In genomic region chr9:23071006-23071405, GRCm38 (mm10) we compare ENCODE assay signal across 10 mouse cellular contexts.
DNase-seq lines count a peak whose midpoint lies in the region; ATAC-seq and TF ChIP-seq lines count a peak whose summit lies in the region.
"Had no signal": no experiment of that assay in that cellular context is flagged by ENCODE, and none has a peak within 500 bp of the region (broad histone marks: within the 10 kb centered on the region; RNA-seq: fewer than 3 reads in every experiment).

No protein-coding gene starts in this region.

- 36% methylated on average over 2 of the region's 2 CpGs for WGBS in heart, postnatal 0 days
- WGBS in lung, postnatal 0 days = 51% methylated on average over 2 of the region's 2 CpGs
- WGBS in embryonic facial prominence, embryonic 10.5 days = 33% methylated on average over 2 of the region's 2 CpGs

- H3K36me3 ChIP-seq in heart, postnatal 0 days (replicated peaks; ENCODE audit: control insufficient read depth, insufficient read depth, low read length) = no peaks in the 10 kb centered on the region
- H3K36me3 ChIP-seq in lung, postnatal 0 days (ENCODE audit: insufficient read depth, low read length) = no peaks in the 10 kb centered on the region
- no peaks in the 10 kb centered on the region for H3K36me3 ChIP-seq in embryonic facial prominence, embryonic 10.5 days (replicated peaks)
- H3K36me3 ChIP-seq: liver, embryonic 13.5 days; stomach, embryonic 15.5 days had no signal

- no peak for TF ChIP-seq EP300 in heart, postnatal 0 days (IDR thresholded peaks at IDR 0.05; ENCODE audit: low read depth)
- TF ChIP-seq EP300 in lung, postnatal 0 days (IDR thresholded peaks at IDR 0.05) = no peak

- no peak for TF ChIP-seq CTCF in heart, postnatal 0 days (IDR thresholded peaks at IDR 0.05; ENCODE audit: low read depth)
- TF ChIP-seq CTCF in lung, postnatal 0 days (IDR thresholded peaks at IDR 0.05) = no peak

- peak; percentile 29 for DNase-seq in embryo, embryonic 10 days (ENCODE audit: low spot score)
- no peak for DNase-seq in embryo, embryonic 11 days
- DNase-seq in gastrocnemius, adult 8-10 months (ENCODE audit: low spot score in 2 of 2) = peak; percentile 10 to 32
- DNase-seq in heart, postnatal 0 days (ENCODE audit: low spot score) = no peak
- peak; percentile 34 for DNase-seq in lung, postnatal 0 days (ENCODE audit: low spot score)
- DNase-seq in layer of hippocampus, postnatal 36 days = no peak
- DNase-seq in spleen, postnatal 36 days (ENCODE audit: low spot score in 2 of 2) = no peak
- DNase-seq in embryonic facial prominence, embryonic 10.5 days (ENCODE audit: low spot score) = no peak
- DNase-seq: liver, embryonic 13.5 days had no signal

- no peaks in the 10 kb centered on the region for H3K9me3 ChIP-seq in heart, postnatal 0 days (replicated peaks; ENCODE audit: control insufficient read depth, low read length)
- H3K9me3 ChIP-seq in lung, postnatal 0 days (ENCODE audit: low read length) = no peaks in the 10 kb centered on the region
- H3K9me3 ChIP-seq in embryonic facial prominence, embryonic 10.5 days = no peaks in the 10 kb centered on the region
- H3K9me3 ChIP-seq: liver, embryonic 13.5 days; stomach, embryonic 15.5 days had no signal

- 0 out of 2 replicates have a peak overlapping the region, but pooled peaks have one; percentile 5 for H3K27ac ChIP-seq in heart, postnatal 0 days (ENCODE audit: low read depth)
- H3K27ac ChIP-seq in lung, postnatal 0 days (ENCODE audit: low read length) = no peak overlapping the region
- H3K27ac ChIP-seq in embryonic facial prominence, embryonic 10.5 days (replicated peaks) = no peak overlapping the region
- H3K27ac ChIP-seq: liver, embryonic 13.5 days; stomach, embryonic 15.5 days had no signal

- H3K4me1 ChIP-seq in heart, postnatal 0 days (ENCODE audit: control insufficient read depth, insufficient read depth) = no peaks in the 10 kb centered on the region
- H3K4me1 ChIP-seq in lung, postnatal 0 days (ENCODE audit: insufficient read depth, low read depth, low read length) = no peaks in the 10 kb centered on the region
- peaks cover 19% of the 10 kb centered on the region for H3K4me1 ChIP-seq in embryonic facial prominence, embryonic 10.5 days
- H3K4me1 ChIP-seq: liver, embryonic 13.5 days; stomach, embryonic 15.5 days had no signal

- H3K27me3 ChIP-seq in heart, postnatal 0 days (ENCODE audit: control insufficient read depth, insufficient read depth, low read length) = no peaks in the 10 kb centered on the region
- H3K27me3 ChIP-seq in lung, postnatal 0 days (replicated peaks; ENCODE audit: insufficient read depth, low read length) = no peaks in the 10 kb centered on the region
- H3K27me3 ChIP-seq in embryonic facial prominence, embryonic 10.5 days (replicated peaks; ENCODE audit: low read depth, poor library complexity, severe bottlenecking) = peaks cover 31% of the 10 kb centered on the region
- H3K27me3 ChIP-seq: liver, embryonic 13.5 days; stomach, embryonic 15.5 days had no signal

- no peak for ATAC-seq in heart, postnatal 0 days (ENCODE audit: insufficient read depth, low read depth)
- peak; percentile 57; the same call in 1 of the 2 replicates for ATAC-seq in lung, postnatal 0 days

- no peak overlapping the region for H3K4me2 ChIP-seq in heart, postnatal 0 days (ENCODE audit: low read depth, low read length)
- no peak overlapping the region for H3K4me2 ChIP-seq in lung, postnatal 0 days (replicated peaks; ENCODE audit: low read depth, low read length)
- H3K4me2 ChIP-seq: liver, embryonic 13.5 days; stomach, embryonic 15.5 days had no signal

- no peak overlapping the region for H3K4me3 ChIP-seq in heart, postnatal 0 days (ENCODE audit: low read depth, low read length)
- H3K4me3 ChIP-seq in lung, postnatal 0 days (ENCODE audit: low read depth, low read length) = no peak overlapping the region
- no peak overlapping the region for H3K4me3 ChIP-seq in embryonic facial prominence, embryonic 10.5 days
- H3K4me3 ChIP-seq: liver, embryonic 13.5 days; stomach, embryonic 15.5 days had no signal

- H3K9ac ChIP-seq in heart, postnatal 0 days (replicated peaks; ENCODE audit: low read depth, low read length) = no peak overlapping the region
- H3K9ac ChIP-seq in lung, postnatal 0 days (replicated peaks; ENCODE audit: low read depth) = no peak overlapping the region
- H3K9ac ChIP-seq: liver, embryonic 13.5 days; stomach, embryonic 15.5 days had no signal

Comparison
In these comparisons a context has a peak if more than half of its experiments do, and no peak if none do; other contexts are left out.
1. DNase-seq: peak in embryo, embryonic 10 days (single experiment), gastrocnemius, adult 8-10 months (2 of 2) and lung, postnatal 0 days (single experiment); none in embryo, embryonic 11 days (single experiment), heart, postnatal 0 days (single experiment), layer of hippocampus, postnatal 36 days (0 of 2), spleen, postnatal 36 days (0 of 2) and embryonic facial prominence, embryonic 10.5 days (single experiment).